Mouse (Mus musculus): ENCODE results near the gene Ocrl. TPM values are rescaled to one million over a fixed set of nuclear protein-coding genes. Genes with fewer than 3 reads are reported as not detected.
A peak's percentile ranks its signal among the peaks of the same experiment; 100 is the strongest.

The Ocrl gene
- total and polyA plus RNA-seq, 2 experiments from 2014 or later = 30.9 to 38.8 TPM

- Histone ChIP-seq H3K27ac (ENCODE audit: low read depth, low read length) (no peak overlapping the region), H3K36me3 (ENCODE audit: insufficient read depth, low read length) (peaks cover 9% of the 10 kb centered on the region; the same call in 1 of the 2 replicates), H3K9me3 (ENCODE audit: low read length) (no peaks in the 10 kb centered on the region), H3K4me1 (ENCODE audit: insufficient read depth, low read length) (no peaks in the 10 kb centered on the region), H3K9ac (replicated peaks; ENCODE audit: low read length, poor library complexity, severe bottlenecking) (no peak overlapping the region), H3K27me3 (ENCODE audit: insufficient read depth, low read length) (no peaks in the 10 kb centered on the region), H3K4me2 (ENCODE audit: low read depth, low read length, poor library complexity, severe bottlenecking) (no peak overlapping the region), H3K4me3 (ENCODE audit: low read depth, low read length) (no peak overlapping the region)
- DNase-seq (ENCODE audit: low spot score) (no peak), ATAC-seq (ENCODE audit: low FRiP score) (no peak)
- no peak for TF ChIP-seq CTCF (IDR thresholded peaks at IDR 0.05)
- 88% methylated on average over 3 of the region's 3 CpGs for WGBS
Measured at GRCm38 (mm10) chrX:47930449-47930848, 18.3 kb downstream of the Ocrl start.

GRCm38 (mm10) chrX:47934352-47934751 lies 22.2 kb downstream of the Ocrl start:
- Histone ChIP-seq H3K9me3 (ENCODE audit: low read length) (no peaks in the 10 kb centered on the region), H3K4me3 (ENCODE audit: low read depth, low read length) (no peak overlapping the region), H3K27ac (ENCODE audit: low read depth, low read length) (no peak overlapping the region), H3K27me3 (ENCODE audit: insufficient read depth, low read length) (no peaks in the 10 kb centered on the region), H3K4me2 (ENCODE audit: low read depth, low read length, poor library complexity, severe bottlenecking) (no peak overlapping the region), H3K4me1 (ENCODE audit: insufficient read depth, low read length) (no peaks in the 10 kb centered on the region), H3K36me3 (ENCODE audit: insufficient read depth, low read length) (0 out of 2 replicates have a peak, but pooled peaks cover 6% of the 10 kb centered on the region), H3K9ac (replicated peaks; ENCODE audit: low read length, poor library complexity, severe bottlenecking) (no peak overlapping the region)
- 91% methylated on average over 11 of the region's 11 CpGs for WGBS
- no peak for DNase-seq (ENCODE audit: low spot score)
- no peak for ATAC-seq (ENCODE audit: low FRiP score)
- no peak for TF ChIP-seq CTCF (IDR thresholded peaks at IDR 0.05)

- Histone ChIP-seq H3K36me3 (ENCODE audit: insufficient read depth, low read length) (no peaks in the 10 kb centered on the region), H3K27ac (ENCODE audit: low read depth, low read length) (no peak overlapping the region), H3K9ac (replicated peaks; ENCODE audit: low read length, poor library complexity, severe bottlenecking) (no peak overlapping the region), H3K4me1 (ENCODE audit: insufficient read depth, low read length) (no peaks in the 10 kb centered on the region), H3K9me3 (ENCODE audit: low read length) (no peaks in the 10 kb centered on the region), H3K27me3 (ENCODE audit: insufficient read depth, low read length) (no peaks in the 10 kb centered on the region), H3K4me2 (ENCODE audit: low read depth, low read length, poor library complexity, severe bottlenecking) (no peak overlapping the region), H3K4me3 (ENCODE audit: low read depth, low read length) (no peak overlapping the region)
- TF ChIP-seq CTCF (IDR thresholded peaks at IDR 0.05) = no peak
- ATAC-seq (ENCODE audit: low FRiP score) = no peak
- WGBS = 51% methylated on average over 5 of the region's 5 CpGs
- no peak for DNase-seq (ENCODE audit: low spot score)
Measured at GRCm38 (mm10) chrX:47936885-47937284, 24.7 kb downstream of the Ocrl start.

GRCm38 (mm10) chrX:47937740-47938139 lies 25.6 kb downstream of the Ocrl start:
- 28% methylated on average over 2 of the region's 2 CpGs for WGBS
- no peak for TF ChIP-seq CTCF (IDR thresholded peaks at IDR 0.05)
- H3K9me3 ChIP-seq (ENCODE audit: low read length) = no peaks in the 10 kb centered on the region
- H3K36me3 ChIP-seq (ENCODE audit: insufficient read depth, low read length) = no peaks in the 10 kb centered on the region
- no peak overlapping the region for H3K4me3 ChIP-seq (ENCODE audit: low read depth, low read length)
- no peak overlapping the region for H3K27ac ChIP-seq (ENCODE audit: low read depth, low read length)
- no peak overlapping the region for H3K4me2 ChIP-seq (ENCODE audit: low read depth, low read length, poor library complexity, severe bottlenecking)
- DNase-seq (ENCODE audit: low spot score) (peak; percentile 67), ATAC-seq (ENCODE audit: low FRiP score) (no peak)
- H3K9ac ChIP-seq (replicated peaks; ENCODE audit: low read length, poor library complexity, severe bottlenecking) = no peak overlapping the region
- no peaks in the 10 kb centered on the region for H3K27me3 ChIP-seq (ENCODE audit: insufficient read depth, low read length)
- no peaks in the 10 kb centered on the region for H3K4me1 ChIP-seq (ENCODE audit: insufficient read depth, low read length)

GRCm38 (mm10) chrX:47949729-47950128 lies 37.5 kb downstream of the Ocrl start:
- no peak for TF ChIP-seq CTCF (IDR thresholded peaks at IDR 0.05)
- Histone ChIP-seq H3K9me3 (ENCODE audit: low read length) (no peaks in the 10 kb centered on the region), H3K36me3 (ENCODE audit: insufficient read depth, low read length) (no peaks in the 10 kb centered on the region), H3K9ac (replicated peaks; ENCODE audit: low read length, poor library complexity, severe bottlenecking) (no peak overlapping the region), H3K27me3 (ENCODE audit: insufficient read depth, low read length) (no peaks in the 10 kb centered on the region), H3K4me2 (ENCODE audit: low read depth, low read length, poor library complexity, severe bottlenecking) (no peak overlapping the region), H3K4me3 (ENCODE audit: low read depth, low read length) (no peak overlapping the region), H3K4me1 (ENCODE audit: insufficient read depth, low read length) (no peaks in the 10 kb centered on the region), H3K27ac (ENCODE audit: low read depth, low read length) (peak overlapping the region; percentile 32; the same call in 1 of the 2 replicates)
- WGBS = 34% methylated on average over 3 of the region's 3 CpGs
- no peak for ATAC-seq (ENCODE audit: low FRiP score)
- peak; percentile 52 for DNase-seq (ENCODE audit: low spot score)

GRCm38 (mm10) chrX:47962579-47962978 lies 50.4 kb downstream of the Ocrl start:
- no peaks in the 10 kb centered on the region for H3K4me1 ChIP-seq (ENCODE audit: insufficient read depth, low read length)
- no peak for TF ChIP-seq CTCF (IDR thresholded peaks at IDR 0.05)

More at GRCm38 (mm10) chrX:47962579-47962978, 50.4 kb downstream of the Ocrl start:
- WGBS = 88% methylated on average over 3 of the region's 3 CpGs
- Histone ChIP-seq H3K9me3 (ENCODE audit: low read length) (no peaks in the 10 kb centered on the region), H3K4me3 (ENCODE audit: low read depth, low read length) (no peak overlapping the region), H3K4me2 (ENCODE audit: low read depth, low read length, poor library complexity, severe bottlenecking) (no peak overlapping the region), H3K9ac (replicated peaks; ENCODE audit: low read length, poor library complexity, severe bottlenecking) (no peak overlapping the region), H3K36me3 (ENCODE audit: insufficient read depth, low read length) (peaks cover 3% of the 10 kb centered on the region; the same call in 1 of the 2 replicates), H3K27me3 (ENCODE audit: insufficient read depth, low read length) (no peaks in the 10 kb centered on the region), H3K27ac (ENCODE audit: low read depth, low read length) (no peak overlapping the region)
- DNase-seq (ENCODE audit: low spot score) = no peak
- no peak for ATAC-seq (ENCODE audit: low FRiP score)

Measured in midbrain, postnatal 0 days (tissue).